Mouse (Mus musculus): ENCODE measurements at regions not wholly inside any gene's neighbourhood (a gene's known extent, or its start where the extent isn't known, plus 50 kb on each side); places are given as distances from the start of the nearest gene placed in this dataset.

- Histone ChIP-seq H3K36me3 (ENCODE audit: control insufficient read depth, insufficient read depth) (no peaks in the 10 kb centered on the region), H3K4me2 (replicated peaks; ENCODE audit: low read depth) (no peak overlapping the region), H3K27me3 (replicated peaks; ENCODE audit: control insufficient read depth, insufficient read depth, low read length) (no peaks in the 10 kb centered on the region), H3K9me3 (ENCODE audit: control insufficient read depth) (no peaks in the 10 kb centered on the region), H3K9ac (ENCODE audit: low read depth, low read length) (no peak overlapping the region), H3K27ac (ENCODE audit: low read depth, low read length) (no peak overlapping the region), H3K4me1 (replicated peaks; ENCODE audit: control insufficient read depth, insufficient read depth, low read length) (no peaks in the 10 kb centered on the region), H3K4me3 (ENCODE audit: low read depth, low read length) (no peak overlapping the region)
- no peak for TF ChIP-seq CTCF (IDR thresholded peaks at IDR 0.05; ENCODE audit: low read depth)
- ATAC-seq: no peak
- WGBS: 72% methylated on average over 9 of the region's 9 CpGs
These were observed 205.7 kb upstream of the Kbtbd8 start for GRCm38 (mm10) chr6:94911374-94911773.

DNA sequence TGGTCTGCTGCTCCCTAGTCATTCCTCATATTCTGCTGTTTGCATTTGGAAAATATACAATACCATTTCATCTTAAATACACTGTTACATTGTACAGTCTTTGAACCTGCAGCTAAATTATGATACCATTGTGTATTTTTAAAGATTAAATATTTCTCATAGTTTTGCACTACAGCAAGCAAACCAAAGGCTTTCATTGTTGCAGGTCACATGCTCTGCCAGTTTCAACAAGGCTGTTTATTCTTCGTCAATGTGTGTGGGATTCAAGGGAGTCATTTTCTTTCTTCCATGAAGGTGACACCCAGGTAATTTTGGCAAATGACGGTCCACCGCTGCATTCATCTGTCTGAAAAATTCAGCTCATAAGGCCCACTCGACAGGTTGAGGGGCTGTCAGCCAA, 200.9 kb upstream of the Lrig1 start:
- H3K9ac ChIP-seq (ENCODE audit: low read depth, low read length): no peak overlapping the region
- no peak for TF ChIP-seq CTCF (IDR thresholded peaks at IDR 0.05; ENCODE audit: low read depth)
- H3K4me3 ChIP-seq (ENCODE audit: low read depth, low read length): no peak overlapping the region
- 61% methylated on average over 4 of the region's 4 CpGs for WGBS
- H3K4me1 ChIP-seq (replicated peaks; ENCODE audit: control insufficient read depth, insufficient read depth, low read length): no peaks in the 10 kb centered on the region
- no peaks in the 10 kb centered on the region for H3K9me3 ChIP-seq (ENCODE audit: control insufficient read depth)
- H3K4me2 ChIP-seq (replicated peaks; ENCODE audit: low read depth): no peak overlapping the region
- H3K36me3 ChIP-seq (ENCODE audit: control insufficient read depth, insufficient read depth): no peaks in the 10 kb centered on the region
- ATAC-seq: no peak
- no peaks in the 10 kb centered on the region for H3K27me3 ChIP-seq (replicated peaks; ENCODE audit: control insufficient read depth, insufficient read depth, low read length)
- no peak overlapping the region for H3K27ac ChIP-seq (ENCODE audit: low read depth, low read length)

- no peak overlapping the region for H3K4me3 ChIP-seq (ENCODE audit: low read depth, low read length)
- H3K36me3 ChIP-seq (ENCODE audit: control insufficient read depth, insufficient read depth): no peaks in the 10 kb centered on the region
- no peaks in the 10 kb centered on the region for H3K27me3 ChIP-seq (replicated peaks; ENCODE audit: control insufficient read depth, insufficient read depth, low read length)
- no peaks in the 10 kb centered on the region for H3K9me3 ChIP-seq (ENCODE audit: control insufficient read depth)
- 75% methylated on average over 9 of the region's 9 CpGs for WGBS
- H3K4me2 ChIP-seq (replicated peaks; ENCODE audit: low read depth): no peak overlapping the region
- no peak overlapping the region for H3K27ac ChIP-seq (ENCODE audit: low read depth, low read length)
- H3K9ac ChIP-seq (ENCODE audit: low read depth, low read length): no peak overlapping the region
- no peaks in the 10 kb centered on the region for H3K4me1 ChIP-seq (replicated peaks; ENCODE audit: control insufficient read depth, insufficient read depth, low read length)
- TF ChIP-seq CTCF (IDR thresholded peaks at IDR 0.05; ENCODE audit: low read depth): no peak
- ATAC-seq: no peak
These were observed 198.9 kb upstream of the Lrig1 start for GRCm38 (mm10) chr6:94898881-94899280.

GRCm38 (mm10) chr6:94890165-94890564, 190.2 kb upstream of the Lrig1 start:
- no peaks in the 10 kb centered on the region for H3K27me3 ChIP-seq (replicated peaks; ENCODE audit: control insufficient read depth, insufficient read depth, low read length)
- no peak for TF ChIP-seq CTCF (IDR thresholded peaks at IDR 0.05; ENCODE audit: low read depth)
- no peaks in the 10 kb centered on the region for H3K9me3 ChIP-seq (ENCODE audit: control insufficient read depth)
- no peak overlapping the region for H3K4me3 ChIP-seq (ENCODE audit: low read depth, low read length)
- H3K36me3 ChIP-seq (ENCODE audit: control insufficient read depth, insufficient read depth): no peaks in the 10 kb centered on the region
- no peak overlapping the region for H3K27ac ChIP-seq (ENCODE audit: low read depth, low read length)
- no peak overlapping the region for H3K4me2 ChIP-seq (replicated peaks; ENCODE audit: low read depth)
- no peak overlapping the region for H3K9ac ChIP-seq (ENCODE audit: low read depth, low read length)
- WGBS: 65% methylated on average over 3 of the region's 3 CpGs
- H3K4me1 ChIP-seq (replicated peaks; ENCODE audit: control insufficient read depth, insufficient read depth, low read length): no peaks in the 10 kb centered on the region; the same call in 1 of the 2 replicates
- ATAC-seq: no peak

- Histone ChIP-seq H3K4me3 (ENCODE audit: low read depth, low read length) (no peak overlapping the region), H3K27me3 (replicated peaks; ENCODE audit: control insufficient read depth, insufficient read depth, low read length) (no peaks in the 10 kb centered on the region), H3K4me2 (replicated peaks; ENCODE audit: low read depth) (no peak overlapping the region), H3K9me3 (ENCODE audit: control insufficient read depth) (no peaks in the 10 kb centered on the region), H3K27ac (ENCODE audit: low read depth, low read length) (no peak overlapping the region), H3K36me3 (ENCODE audit: control insufficient read depth, insufficient read depth) (no peaks in the 10 kb centered on the region), H3K9ac (ENCODE audit: low read depth, low read length) (no peak overlapping the region), H3K4me1 (replicated peaks; ENCODE audit: control insufficient read depth, insufficient read depth, low read length) (no peaks in the 10 kb centered on the region; the same call in 1 of the 2 replicates)
- no peak for ATAC-seq
- 48% methylated on average over 10 of the region's 10 CpGs for WGBS
- no peak for TF ChIP-seq CTCF (IDR thresholded peaks at IDR 0.05; ENCODE audit: low read depth)
These were observed 189.3 kb upstream of the Lrig1 start for GRCm38 (mm10) chr6:94889271-94889670.

DNA sequence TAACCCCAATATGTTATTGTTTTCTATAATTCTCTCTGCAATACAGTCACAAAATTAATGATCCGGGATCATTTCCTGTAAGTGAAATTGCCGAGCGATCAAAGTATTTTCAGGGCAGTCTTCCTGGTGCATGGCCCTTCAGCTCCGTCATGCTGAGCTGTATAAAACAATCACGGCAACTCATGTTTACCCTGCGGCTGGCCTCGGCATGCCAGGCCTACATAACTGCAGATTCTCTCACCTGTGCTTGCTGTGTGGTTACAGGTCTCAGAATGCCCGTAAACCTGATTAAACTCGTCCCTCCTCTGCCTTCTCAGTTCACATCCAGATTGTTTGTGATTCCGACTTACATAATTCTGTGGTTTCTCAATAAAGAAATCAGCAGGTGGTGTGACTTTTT, 181.2 kb upstream of the Lrig1 start:
- peak; percentile 90 for ATAC-seq
- Histone ChIP-seq H3K4me1 (replicated peaks; ENCODE audit: control insufficient read depth, insufficient read depth, low read length) (no peaks in the 10 kb centered on the region), H3K9me3 (ENCODE audit: control insufficient read depth) (no peaks in the 10 kb centered on the region), H3K27ac (ENCODE audit: low read depth, low read length) (no peak overlapping the region; the same call in 1 of the 2 replicates), H3K36me3 (ENCODE audit: control insufficient read depth, insufficient read depth) (no peaks in the 10 kb centered on the region), H3K9ac (ENCODE audit: low read depth, low read length) (no peak overlapping the region), H3K4me2 (replicated peaks; ENCODE audit: low read depth) (no peak overlapping the region), H3K27me3 (replicated peaks; ENCODE audit: control insufficient read depth, insufficient read depth, low read length) (no peaks in the 10 kb centered on the region), H3K4me3 (ENCODE audit: low read depth, low read length) (no peak overlapping the region)
- 38% methylated on average over 10 of the region's 10 CpGs for WGBS
- TF ChIP-seq CTCF (IDR thresholded peaks at IDR 0.05; ENCODE audit: low read depth): no peak

GRCm38 (mm10) chr6:94875841-94876240, 175.9 kb upstream of the Lrig1 start:
- Histone ChIP-seq H3K4me1 (replicated peaks; ENCODE audit: control insufficient read depth, insufficient read depth, low read length) (no peaks in the 10 kb centered on the region), H3K9me3 (ENCODE audit: control insufficient read depth) (no peaks in the 10 kb centered on the region), H3K9ac (ENCODE audit: low read depth, low read length) (no peak overlapping the region), H3K4me3 (ENCODE audit: low read depth, low read length) (no peak overlapping the region), H3K36me3 (ENCODE audit: control insufficient read depth, insufficient read depth) (no peaks in the 10 kb centered on the region), H3K4me2 (replicated peaks; ENCODE audit: low read depth) (no peak overlapping the region), H3K27me3 (replicated peaks; ENCODE audit: control insufficient read depth, insufficient read depth, low read length) (no peaks in the 10 kb centered on the region), H3K27ac (ENCODE audit: low read depth, low read length) (no peak overlapping the region)
- no peak for TF ChIP-seq CTCF (IDR thresholded peaks at IDR 0.05; ENCODE audit: low read depth)
- ATAC-seq: no peak
- 76% methylated on average over 5 of the region's 5 CpGs for WGBS
